Mouse (Mus musculus): ENCODE data around the gene Spem1. TPM values are rescaled to one million over a fixed set of nuclear protein-coding genes. Genes with fewer than 3 reads are reported as not detected.

The Spem1 gene
- polyA plus RNA-seq, 1 experiment: 1.4 TPM

- H3K27ac ChIP-seq (ENCODE audit: insufficient read depth, low read length): no peak overlapping the region
- 8% methylated on average over 33 of the region's 33 CpGs for WGBS
- H3K4me1 ChIP-seq (ENCODE audit: control insufficient read depth, insufficient read depth, low read length): peaks cover 7% of the 10 kb centered on the region; the same call in 1 of the 2 replicates
- DNase-seq: peak; percentile 66 to 68
- H3K4me3 ChIP-seq (replicated peaks; ENCODE audit: insufficient read depth, low read depth, low read length): peak overlapping the region; percentile 54
- peaks cover 1% of the 10 kb centered on the region; the same call in 1 of the 2 replicates for H3K27me3 ChIP-seq (ENCODE audit: control insufficient read depth, insufficient read depth, low read length)
- TF ChIP-seq POLR2A (IDR thresholded peaks at IDR 0.05; ENCODE audit: borderline replicate concordance, insufficient read depth, low read length) (0 out of 2 replicates have a peak, but pooled peaks have one; percentile 18), CTCF (IDR thresholded peaks at IDR 0.05; ENCODE audit: borderline replicate concordance, insufficient read depth, low read depth, low read length) (no peak)
These were observed 19.3 kb downstream of the Spem1 start for GRCm38 (mm10) chr11:69802648-69803105.

- no peak for TF ChIP-seq CTCF (IDR thresholded peaks at IDR 0.05; ENCODE audit: borderline replicate concordance, insufficient read depth, low read depth, low read length)
- TF ChIP-seq POLR2A (IDR thresholded peaks at IDR 0.05; ENCODE audit: borderline replicate concordance, insufficient read depth, low read length): no peak
- peaks cover 7% of the 10 kb centered on the region; the same call in 1 of the 2 replicates for H3K4me1 ChIP-seq (ENCODE audit: control insufficient read depth, insufficient read depth, low read length)
- H3K27me3 ChIP-seq (ENCODE audit: control insufficient read depth, insufficient read depth, low read length): peaks cover 1% of the 10 kb centered on the region; the same call in 1 of the 2 replicates
- peak within 1 kb of the TSS; percentile 54 for H3K4me3 ChIP-seq (replicated peaks; ENCODE audit: insufficient read depth, low read depth, low read length)
- 3% methylated on average over 33 of the region's 33 CpGs for WGBS
- no peak within 1 kb of the TSS for H3K27ac ChIP-seq (ENCODE audit: insufficient read depth, low read length)
- DNase-seq: no peak
These were observed 20.5 kb downstream of the Spem1 start, which contains the start of gene Fgf11 for GRCm38 (mm10) chr11:69801379-69801977. TSS of gene Fgf11 (minus strand) at chr11:69801857.

GRCm38 (mm10) chr11:69800392-69801197 lies 21.4 kb downstream of the Spem1 start:
- H3K27me3 ChIP-seq (ENCODE audit: control insufficient read depth, insufficient read depth, low read length): peaks cover 1% of the 10 kb centered on the region; the same call in 1 of the 2 replicates
- H3K4me1 ChIP-seq (ENCODE audit: control insufficient read depth, insufficient read depth, low read length): peaks cover 7% of the 10 kb centered on the region; the same call in 1 of the 2 replicates
- WGBS: 2% methylated on average over 35 of the region's 36 CpGs
- no peak for TF ChIP-seq POLR2A (IDR thresholded peaks at IDR 0.05; ENCODE audit: borderline replicate concordance, insufficient read depth, low read length)
- TF ChIP-seq CTCF (IDR thresholded peaks at IDR 0.05; ENCODE audit: borderline replicate concordance, insufficient read depth, low read depth, low read length): no peak
- peak overlapping the region; percentile 8 for H3K4me3 ChIP-seq (replicated peaks; ENCODE audit: insufficient read depth, low read depth, low read length)
- no peak overlapping the region for H3K27ac ChIP-seq (ENCODE audit: insufficient read depth, low read length)
- no peak for DNase-seq

- peaks cover 7% of the 10 kb centered on the region; the same call in 1 of the 2 replicates for H3K4me1 ChIP-seq (ENCODE audit: control insufficient read depth, insufficient read depth, low read length)
- TF ChIP-seq POLR2A (IDR thresholded peaks at IDR 0.05; ENCODE audit: borderline replicate concordance, insufficient read depth, low read length) (no peak), CTCF (IDR thresholded peaks at IDR 0.05; ENCODE audit: borderline replicate concordance, insufficient read depth, low read depth, low read length) (no peak)
- peaks cover 1% of the 10 kb centered on the region; the same call in 1 of the 2 replicates for H3K27me3 ChIP-seq (ENCODE audit: control insufficient read depth, insufficient read depth, low read length)
- H3K4me3 ChIP-seq (replicated peaks; ENCODE audit: insufficient read depth, low read depth, low read length): no peak overlapping the region
- WGBS: 8% methylated on average over 11 of the region's 11 CpGs
- no peak overlapping the region for H3K27ac ChIP-seq (ENCODE audit: insufficient read depth, low read length)
- DNase-seq: no peak
These were observed 21.9 kb downstream of the Spem1 start for GRCm38 (mm10) chr11:69800138-69800391.

- Histone ChIP-seq H3K27me3 (ENCODE audit: control insufficient read depth, insufficient read depth, low read length) (peaks cover 1% of the 10 kb centered on the region; the same call in 1 of the 2 replicates), H3K4me3 (replicated peaks; ENCODE audit: insufficient read depth, low read depth, low read length) (no peak overlapping the region), H3K4me1 (ENCODE audit: control insufficient read depth, insufficient read depth, low read length) (peaks cover 7% of the 10 kb centered on the region; the same call in 1 of the 2 replicates), H3K27ac (ENCODE audit: insufficient read depth, low read length) (no peak overlapping the region)
- 45% methylated on average over 12 of the region's 12 CpGs for WGBS
- TF ChIP-seq POLR2A (IDR thresholded peaks at IDR 0.05; ENCODE audit: borderline replicate concordance, insufficient read depth, low read length): no peak
- no peak for TF ChIP-seq CTCF (IDR thresholded peaks at IDR 0.05; ENCODE audit: borderline replicate concordance, insufficient read depth, low read depth, low read length)
- DNase-seq: no peak
These were observed 22.4 kb downstream of the Spem1 start for GRCm38 (mm10) chr11:69799394-69800137.

- Histone ChIP-seq H3K4me3 (replicated peaks; ENCODE audit: insufficient read depth, low read depth, low read length) (no peak overlapping the region), H3K27ac (ENCODE audit: insufficient read depth, low read length) (no peak overlapping the region), H3K4me1 (ENCODE audit: control insufficient read depth, insufficient read depth, low read length) (peaks cover 7% of the 10 kb centered on the region; the same call in 1 of the 2 replicates), H3K27me3 (ENCODE audit: control insufficient read depth, insufficient read depth, low read length) (peaks cover 1% of the 10 kb centered on the region; the same call in 1 of the 2 replicates)
- WGBS: 85% methylated on average over 7 of the region's 7 CpGs
- TF ChIP-seq POLR2A (IDR thresholded peaks at IDR 0.05; ENCODE audit: borderline replicate concordance, insufficient read depth, low read length) (no peak), CTCF (IDR thresholded peaks at IDR 0.05; ENCODE audit: borderline replicate concordance, insufficient read depth, low read depth, low read length) (no peak)
- no peak for DNase-seq
These were observed 24.1 kb downstream of the Spem1 start for GRCm38 (mm10) chr11:69797924-69798323.

- no peak overlapping the region for H3K4me3 ChIP-seq (replicated peaks; ENCODE audit: insufficient read depth, low read depth, low read length)
- peaks cover 7% of the 10 kb centered on the region; the same call in 1 of the 2 replicates for H3K4me1 ChIP-seq (ENCODE audit: control insufficient read depth, insufficient read depth, low read length)
- 4% methylated on average over 13 of the region's 13 CpGs for WGBS
- H3K27me3 ChIP-seq (ENCODE audit: control insufficient read depth, insufficient read depth, low read length): no peaks in the 10 kb centered on the region
- TF ChIP-seq CTCF (IDR thresholded peaks at IDR 0.05; ENCODE audit: borderline replicate concordance, insufficient read depth, low read depth, low read length) (no peak), POLR2A (IDR thresholded peaks at IDR 0.05; ENCODE audit: borderline replicate concordance, insufficient read depth, low read length) (no peak)
- no peak for DNase-seq
- H3K27ac ChIP-seq (ENCODE audit: insufficient read depth, low read length): no peak overlapping the region
These were observed 26.0 kb downstream of the Spem1 start for GRCm38 (mm10) chr11:69795983-69796435.
